Comparison of ENCODE assay signal across 9 mouse cellular contexts in the genomic region with DNA sequence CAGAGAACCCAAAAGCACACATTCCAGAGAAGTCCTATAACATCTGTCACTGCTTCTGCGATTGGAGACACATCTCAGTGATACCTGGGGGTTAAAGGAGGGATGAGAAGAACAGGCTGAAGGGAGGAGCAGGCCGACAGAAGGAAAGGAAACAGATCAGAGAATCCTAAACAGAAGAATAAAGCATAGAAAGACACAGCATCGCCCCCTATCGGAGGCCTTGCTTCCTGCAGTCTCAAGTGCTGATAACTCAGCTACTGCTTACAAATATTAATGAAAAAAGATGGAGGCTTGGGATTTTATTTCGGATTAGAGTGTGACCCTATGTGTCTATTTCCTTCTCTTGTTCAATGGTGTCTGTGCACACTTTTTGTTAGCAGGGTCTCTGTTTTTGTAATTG.
DNase-seq lines count a peak whose midpoint lies in the region; ATAC-seq and TF ChIP-seq lines count a peak whose summit lies in the region.
"Had no signal": no experiment of that assay in that cellular context is flagged by ENCODE, and none has a peak within 500 bp of the region (broad histone marks: within the 10 kb centered on the region; RNA-seq: fewer than 3 reads in every experiment).

No protein-coding gene starts in this region.

- no peaks in the 10 kb centered on the region for H3K36me3 ChIP-seq in E14TG2a.4 (ENCODE audit: insufficient read depth, low read length)
- H3K36me3 ChIP-seq in lung, postnatal 0 days (ENCODE audit: insufficient read depth, low read length): no peaks in the 10 kb centered on the region
- H3K36me3 ChIP-seq in forebrain, embryonic 13.5 days (ENCODE audit: poor library complexity, severe bottlenecking): no peaks in the 10 kb centered on the region

- WGBS in lung, postnatal 0 days: 63% methylated on average over 5 of the region's 5 CpGs
- 52% methylated on average over 5 of the region's 5 CpGs for whole genome bisulfite sequencing in forebrain, embryonic 13.5 days

- no peak overlapping the region for H3K4me2 ChIP-seq in lung, postnatal 0 days (replicated peaks; ENCODE audit: low read depth, low read length)
- no peak overlapping the region for H3K4me2 ChIP-seq in forebrain, embryonic 13.5 days

- DNase-seq in kidney, postnatal 10 days: peak; percentile 46
- DNase-seq in kidney, adult 8-10 months: no peak
- peak; percentile 36 for DNase-seq in A20 (ENCODE audit: low read depth, low spot score)
- peak; percentile 17 for DNase-seq in lung, postnatal 0 days (ENCODE audit: low spot score)
- DNase-seq in frontal cortex, postnatal 25 days (ENCODE audit: low spot score in 2 of 2): no peak
- no peak for DNase-seq in heart, adult 8-10 months (ENCODE audit: low spot score)

- no peak overlapping the region for H3K27ac ChIP-seq in lung, postnatal 0 days (ENCODE audit: low read length)
- no peak overlapping the region for H3K27ac ChIP-seq in forebrain, embryonic 13.5 days
- H3K27ac ChIP-seq: macrophage had no signal

- no peak for ATAC-seq in lung, postnatal 0 days
- no peak for ATAC-seq in forebrain, embryonic 13.5 days

- peaks cover 26% of the 10 kb centered on the region for H3K4me1 ChIP-seq in E14TG2a.4 (replicated peaks; ENCODE audit: low read depth, low read length)
- H3K4me1 ChIP-seq in lung, postnatal 0 days (ENCODE audit: insufficient read depth, low read depth, low read length): peaks cover 10% of the 10 kb centered on the region; the same call in 1 of the 2 replicates
- peaks cover 13% of the 10 kb centered on the region for H3K4me1 ChIP-seq in forebrain, embryonic 13.5 days

- peaks cover 4% of the 10 kb centered on the region; the same call in 1 of the 2 replicates for H3K27me3 ChIP-seq in E14TG2a.4 (ENCODE audit: insufficient read depth, low read length)
- no peaks in the 10 kb centered on the region for H3K27me3 ChIP-seq in lung, postnatal 0 days (replicated peaks; ENCODE audit: insufficient read depth, low read length)
- no peaks in the 10 kb centered on the region for H3K27me3 ChIP-seq in forebrain, embryonic 13.5 days

- no peak for TF ChIP-seq EP300 in lung, postnatal 0 days (IDR thresholded peaks at IDR 0.05)

- peak; percentile 52 for TF ChIP-seq CTCF in E14TG2a.4 (conservative IDR thresholded peaks at IDR 0.05; ENCODE audit: low read length)
- peak; percentile 56 for TF ChIP-seq CTCF in lung, postnatal 0 days (IDR thresholded peaks at IDR 0.05)

- H3K9me3 ChIP-seq in E14TG2a.4 (ENCODE audit: low read length): no peaks in the 10 kb centered on the region
- H3K9me3 ChIP-seq in lung, postnatal 0 days (ENCODE audit: low read length): no peaks in the 10 kb centered on the region
- no peaks in the 10 kb centered on the region for H3K9me3 ChIP-seq in forebrain, embryonic 13.5 days (replicated peaks)

- H3K9ac ChIP-seq in lung, postnatal 0 days (replicated peaks; ENCODE audit: low read depth): no peak overlapping the region
- H3K9ac ChIP-seq in forebrain, embryonic 13.5 days: no peak overlapping the region

- H3K4me3 ChIP-seq in E14TG2a.4 (replicated peaks; ENCODE audit: low read length): no peak overlapping the region
- H3K4me3 ChIP-seq in lung, postnatal 0 days (ENCODE audit: low read depth, low read length): no peak overlapping the region
- H3K4me3 ChIP-seq in forebrain, embryonic 13.5 days: no peak overlapping the region

Comparison
In these comparisons a context has a peak if more than half of its experiments do, and no peak if none do; other contexts are left out.
1. DNase-seq: peak in kidney, postnatal 10 days (single experiment), A20 (single experiment) and lung, postnatal 0 days (single experiment); none in kidney, adult 8-10 months (0 of 2), frontal cortex, postnatal 25 days (0 of 2) and heart, adult 8-10 months (single experiment).